Mouse (Mus musculus) heart, postnatal 0 days (tissue): ENCODE measurements at regions not wholly inside any gene's neighbourhood (a gene's known extent, or its start where the extent isn't known, plus 50 kb on each side); places are given as distances from the start of the nearest gene placed in this dataset.

Experiments used
- ATAC-seq: fragments of 200-750 bp; cut with Nextera tagmentation; 2 replicates; pipeline ENCODE4 v1.8.0; 2017; ENCODE audit warnings: low read depth, moderate number of reproducible peaks, moderate library complexity; ENCODE audit not compliant: insufficient read depth
- DNase-seq: peaks from one replicate; pipeline ENCODE4 v3.0.0-alpha.2; 2016; ENCODE audit warnings: low spot score
- H3K27ac ChIP-seq: fragments of 300-500 bp; sonication (generic); 2 replicates; pipeline ENCODE4 v1.5.1; 2014; ENCODE audit warnings: low read depth, mild to moderate bottlenecking
- H3K27me3 ChIP-seq: fragments of 300-500 bp; sonication (generic); 2 replicates; pipeline ENCODE4 v1.6.1; 2014; ENCODE audit warnings: low read length, mixed read lengths; ENCODE audit not compliant: control insufficient read depth, insufficient read depth
- H3K36me3 ChIP-seq: fragments of 300-500 bp; sonication (generic); replicated peaks from 2 replicates; pipeline ENCODE4 v1.6.1; 2014; ENCODE audit warnings: low read length, mixed read lengths; ENCODE audit not compliant: control insufficient read depth, insufficient read depth
- H3K4me1 ChIP-seq: fragments of 300-500 bp; sonication (generic); 2 replicates; pipeline ENCODE4 v1.6.1; 2014; ENCODE audit warnings: antibody characterized with exemption; ENCODE audit not compliant: control insufficient read depth, insufficient read depth
- H3K4me2 ChIP-seq: fragments of 300-500 bp; sonication (generic); 2 replicates; pipeline ENCODE4 v1.6.1; 2014; ENCODE audit warnings: low read depth, mild to moderate bottlenecking, low read length, moderate library complexity
- H3K4me3 ChIP-seq: fragments of 300-500 bp; sonication (generic); 2 replicates; pipeline ENCODE4 v1.5.1; 2014; ENCODE audit warnings: low read depth, low read length
- H3K9ac ChIP-seq: fragments of 300-500 bp; sonication (generic); replicated peaks from 2 replicates; pipeline ENCODE4 v1.6.1; 2014; ENCODE audit warnings: low read depth, low read length, mixed read lengths
- H3K9me3 ChIP-seq: fragments of 300-500 bp; sonication (generic); replicated peaks from 2 replicates; pipeline ENCODE4 v1.6.1; 2016; ENCODE audit warnings: low read length; ENCODE audit not compliant: control insufficient read depth
- CTCF ChIP-seq: IDR thresholded peaks from 2 replicates; pipeline ENCODE4 v1.5.1; 2016; ENCODE audit warnings: antibody characterized with exemption, control low read depth, low read depth
- EP300 ChIP-seq: IDR thresholded peaks from 2 replicates; pipeline ENCODE4 v1.6.1; 2016; ENCODE audit warnings: antibody characterized with exemption, low read depth
- WGBS: fragments of 180-500 bp; shearing (Covaris S2); extraction: QIAGEN DNeasy Blood & Tissue Kit; methylation state at CpG from one replicate; pipeline ENCODE4 v1.1.7; 2014; 5-methylcytosine and 5-hydroxymethylcytosine counted together

DNA sequence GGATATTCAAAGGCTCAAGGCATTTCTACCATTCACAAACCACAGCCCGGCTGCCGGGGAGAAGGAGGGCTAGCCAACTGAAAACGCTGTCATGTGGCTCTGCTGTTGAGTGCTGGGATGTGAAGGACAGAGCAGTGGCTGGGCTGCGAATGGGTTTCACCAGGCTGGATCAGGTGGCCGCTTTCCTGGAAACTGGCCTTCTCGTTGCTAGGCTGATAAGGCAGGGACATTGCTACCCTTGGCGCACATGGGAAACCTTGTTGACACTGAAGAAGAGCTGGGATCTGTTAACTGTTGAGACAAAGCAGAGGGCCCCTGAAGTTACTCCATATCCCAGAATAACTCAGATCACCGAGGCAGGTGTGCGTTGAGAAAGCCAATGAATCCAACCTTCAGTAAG is 216.1 kb upstream of the Rreb1 start:
- Histone ChIP-seq H3K9ac (no peak overlapping the region), H3K27me3 (no peaks in the 10 kb centered on the region), H3K9me3 (no peaks in the 10 kb centered on the region), H3K4me1 (peaks cover 33% of the 10 kb centered on the region), H3K4me2 (no peak overlapping the region), H3K36me3 (no peaks in the 10 kb centered on the region), H3K4me3 (no peak overlapping the region), H3K27ac (peak overlapping the region; percentile 66)
- ATAC-seq, result peak; percentile 91
- 20% methylated on average over 9 of the region's 9 CpGs for WGBS
- peak; percentile 73 for DNase-seq
- no peak; the same call in none of the 2 replicates for TF ChIP-seq EP300
- no peak for TF ChIP-seq CTCF

GRCm38 (mm10) chr13:37562652-37563051 is 215.5 kb upstream of the Rreb1 start:
- Histone ChIP-seq H3K9me3 (no peaks in the 10 kb centered on the region), H3K27ac (peak overlapping the region; percentile 66), H3K27me3 (no peaks in the 10 kb centered on the region), H3K4me3 (no peak overlapping the region), H3K9ac (no peak overlapping the region), H3K4me2 (no peak overlapping the region), H3K4me1 (peaks cover 30% of the 10 kb centered on the region), H3K36me3 (no peaks in the 10 kb centered on the region)
- ATAC-seq (peak; percentile 71), DNase-seq (peak; percentile 79)
- TF ChIP-seq EP300 (no peak), CTCF (no peak)
- WGBS, result 11% methylated on average over 5 of the region's 5 CpGs

GRCm38 (mm10) chr13:37569051-37569450 is 209.1 kb upstream of the Rreb1 start:
- Histone ChIP-seq H3K27me3 (no peaks in the 10 kb centered on the region), H3K4me2 (no peak overlapping the region), H3K4me1 (no peaks in the 10 kb centered on the region), H3K36me3 (no peaks in the 10 kb centered on the region), H3K4me3 (no peak overlapping the region), H3K27ac (no peak overlapping the region), H3K9ac (no peak overlapping the region), H3K9me3 (no peaks in the 10 kb centered on the region)
- DNase-seq, result no peak
- ATAC-seq, result no peak
- 63% methylated on average over 3 of the region's 3 CpGs for WGBS
- TF ChIP-seq EP300 (no peak), CTCF (no peak)

DNA sequence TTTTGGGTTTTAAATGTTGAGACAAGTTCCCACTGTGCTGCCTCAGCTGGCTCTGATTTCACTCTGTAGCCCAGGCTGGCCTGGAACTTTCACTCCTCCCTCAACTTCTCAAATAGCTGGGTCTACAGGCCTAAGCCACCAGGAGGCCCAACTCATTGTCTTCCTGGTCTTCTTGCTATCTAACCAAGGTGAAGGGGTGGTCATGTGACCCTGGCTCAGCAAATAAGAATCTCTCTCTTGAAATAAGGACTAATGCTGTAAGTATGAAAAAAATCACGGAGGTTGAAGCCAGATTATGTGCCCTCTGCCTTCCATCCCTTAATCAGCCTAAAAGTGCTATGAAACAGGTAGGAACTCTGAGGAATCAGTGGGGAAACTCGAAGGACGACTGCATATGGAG is 208.7 kb upstream of the Rreb1 start:
- Histone ChIP-seq H3K36me3 (no peaks in the 10 kb centered on the region), H3K4me3 (no peak overlapping the region), H3K4me2 (no peak overlapping the region), H3K4me1 (no peaks in the 10 kb centered on the region), H3K27ac (no peak overlapping the region), H3K9ac (no peak overlapping the region), H3K27me3 (no peaks in the 10 kb centered on the region), H3K9me3 (no peaks in the 10 kb centered on the region)
- ATAC-seq, result no peak
- WGBS, result 91% methylated on average over 3 of the region's 3 CpGs
- no peak for DNase-seq
- TF ChIP-seq CTCF (no peak), EP300 (no peak)

DNA sequence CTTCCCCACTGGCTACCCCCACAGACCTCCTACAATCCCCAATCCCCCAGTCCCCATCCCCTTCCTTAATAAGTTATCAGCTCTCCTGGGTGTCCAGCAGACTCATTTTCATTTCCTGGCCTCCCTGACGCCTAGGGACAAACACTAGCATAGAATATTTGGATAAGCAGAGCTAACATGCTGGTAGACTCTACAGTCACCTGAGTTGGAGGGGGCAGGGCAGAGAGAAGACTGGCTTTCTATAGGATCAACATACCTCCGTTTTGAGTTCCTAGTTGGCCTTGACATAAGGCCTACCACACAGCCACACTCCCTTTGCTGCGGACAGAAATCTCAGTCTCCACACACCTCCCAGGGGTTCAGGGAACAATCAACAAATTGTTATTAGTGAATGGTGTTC is 205.2 kb upstream of the Rreb1 start:
- Histone ChIP-seq H3K4me3 (no peak overlapping the region), H3K27me3 (no peaks in the 10 kb centered on the region), H3K36me3 (no peaks in the 10 kb centered on the region), H3K27ac (no peak overlapping the region), H3K9ac (no peak overlapping the region), H3K9me3 (no peaks in the 10 kb centered on the region), H3K4me1 (no peaks in the 10 kb centered on the region), H3K4me2 (no peak overlapping the region)
- ATAC-seq (no peak), DNase-seq (no peak)
- TF ChIP-seq EP300, result no peak
- no peak for TF ChIP-seq CTCF
- WGBS, result 56% methylated on average over 3 of the region's 3 CpGs

GRCm38 (mm10) chr13:37579231-37579630 is 199.0 kb upstream of the Rreb1 start:
- H3K36me3 ChIP-seq, result no peaks in the 10 kb centered on the region
- H3K9me3 ChIP-seq, result no peaks in the 10 kb centered on the region
- no peaks in the 10 kb centered on the region for H3K4me1 ChIP-seq
- DNase-seq (no peak), ATAC-seq (no peak)
- H3K4me2 ChIP-seq, result no peak overlapping the region
- H3K9ac ChIP-seq, result no peak overlapping the region
- H3K27me3 ChIP-seq, result no peaks in the 10 kb centered on the region
- H3K4me3 ChIP-seq, result no peak overlapping the region
- TF ChIP-seq EP300 (no peak), CTCF (no peak)
- WGBS, result 89% methylated on average over 10 of the region's 10 CpGs
- H3K27ac ChIP-seq, result no peak overlapping the region
